Mouse (Mus musculus) T-cell, adult 2 months (primary cell): ENCODE measurements around the gene Slc25a19.

Source experiments
- DNase-seq: peaks from one replicate; pipeline ENCODE4 v3.0.0; 2022; ENCODE audit warnings: low spot score

Gene Slc25a19

DNA sequence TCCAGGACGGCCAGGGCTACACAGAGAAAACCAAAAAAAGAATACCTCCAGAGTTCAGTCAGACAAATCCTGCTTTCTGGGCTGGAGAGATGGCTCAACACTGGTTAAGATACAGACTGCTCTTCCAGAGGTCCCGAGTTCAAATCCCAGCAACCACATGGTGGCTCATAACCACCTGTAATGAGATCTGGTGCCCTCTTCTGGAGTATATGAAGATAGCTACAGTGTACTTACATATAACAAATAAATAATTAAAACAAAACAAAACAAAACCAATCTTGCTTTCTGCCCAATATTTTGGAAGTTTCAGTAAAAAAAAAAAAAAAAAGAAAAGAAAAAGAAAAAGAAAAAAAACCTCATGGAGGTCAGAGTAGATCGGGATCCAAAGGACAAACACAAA, 32.9 kb downstream of the Slc25a19 start:
- no peak for DNase-seq

- DNase-seq = no peak
Measured at GRCm38 (mm10) chr11:115590526-115591075, 37.5 kb downstream of the Slc25a19 start.

DNA sequence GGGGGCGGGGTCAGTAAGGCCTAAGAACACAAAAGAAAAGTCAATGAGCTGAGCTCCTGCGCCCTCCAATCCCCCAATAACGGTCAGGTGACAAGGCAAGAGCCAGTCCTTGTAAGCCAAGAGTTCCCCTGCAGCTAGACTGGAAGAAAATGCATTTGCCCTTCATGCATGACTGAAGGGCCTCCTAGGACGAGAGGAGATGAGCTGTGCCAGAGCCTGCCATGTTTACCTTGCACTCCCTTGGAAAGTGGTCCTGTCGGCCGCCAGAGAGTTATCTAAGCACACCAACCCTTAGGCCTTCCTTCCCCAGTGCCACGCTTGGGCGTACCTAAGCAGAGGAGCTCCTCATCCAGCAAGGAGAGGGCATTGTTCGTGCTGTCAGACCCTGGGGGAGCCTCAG, 40.1 kb downstream of the Slc25a19 start:
- DNase-seq = no peak

GRCm38 (mm10) chr11:115586403-115586802, 41.7 kb downstream of the Slc25a19 start:
- no peak for DNase-seq

DNA sequence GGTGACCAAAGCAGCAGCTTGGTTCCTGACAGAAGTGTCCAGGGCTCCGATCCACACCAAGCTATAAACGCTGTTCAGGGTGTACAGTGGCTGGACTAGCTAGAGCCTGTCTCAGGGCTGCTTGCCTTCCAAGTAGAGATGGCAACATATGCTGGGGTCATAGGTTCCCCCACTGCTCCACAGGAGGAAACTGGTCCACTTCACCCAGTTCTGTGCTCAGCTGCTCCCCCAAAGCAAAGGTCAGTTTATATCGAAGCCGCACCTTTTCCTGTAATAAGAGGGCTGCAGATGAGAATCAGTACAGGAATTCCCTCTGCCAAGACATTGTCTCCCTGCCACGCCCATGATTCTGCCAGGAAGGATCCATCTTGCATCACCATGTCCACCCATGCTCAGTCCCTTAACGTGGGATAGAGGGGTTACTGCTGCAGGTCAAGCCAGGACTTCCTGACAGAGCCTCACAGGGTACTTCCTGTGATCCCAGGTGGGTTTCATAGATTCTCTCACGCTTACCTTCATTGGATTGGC, 42.5 kb downstream of the Slc25a19 start:
- no peak for DNase-seq

- no peak for DNase-seq
Measured at GRCm38 (mm10) chr11:115584376-115585073, 43.6 kb downstream of the Slc25a19 start.

DNA sequence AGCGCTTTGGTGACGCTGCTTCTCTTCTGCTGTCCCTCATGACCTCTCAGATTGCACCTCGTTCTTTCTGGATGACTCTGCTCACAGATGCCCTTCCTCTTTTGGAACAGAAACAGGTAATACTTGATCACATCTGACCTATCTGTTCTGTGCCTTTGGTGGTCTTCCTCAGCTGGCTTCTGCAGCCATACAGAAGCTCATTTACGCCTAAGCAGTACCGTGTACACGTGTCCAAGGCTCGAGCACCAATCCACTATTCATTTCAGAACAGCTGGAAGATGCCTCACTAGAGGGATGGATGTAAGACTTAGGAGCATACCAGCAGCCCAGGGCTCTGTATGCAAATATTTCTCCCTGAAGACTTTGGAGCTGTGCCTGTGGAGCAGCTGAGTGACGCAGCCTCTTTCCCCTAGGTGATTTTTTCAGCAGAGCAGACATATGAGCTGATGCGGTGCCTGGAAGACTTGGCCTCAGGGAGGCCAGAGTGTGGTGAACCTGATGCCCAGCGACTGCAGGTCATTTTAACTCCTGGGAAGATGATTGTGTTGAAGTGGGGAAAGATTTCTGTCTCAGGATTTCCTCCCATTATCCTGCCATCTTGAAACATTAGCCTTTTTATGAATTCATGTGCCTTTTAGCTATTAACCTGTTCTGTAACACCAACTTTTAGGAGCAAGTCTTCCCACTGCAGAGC, 45.0 kb downstream of the Slc25a19 start:
- no peak for DNase-seq

- DNase-seq = no peak
Measured at GRCm38 (mm10) chr11:115579080-115579479, 49.0 kb downstream of the Slc25a19 start.

DNA sequence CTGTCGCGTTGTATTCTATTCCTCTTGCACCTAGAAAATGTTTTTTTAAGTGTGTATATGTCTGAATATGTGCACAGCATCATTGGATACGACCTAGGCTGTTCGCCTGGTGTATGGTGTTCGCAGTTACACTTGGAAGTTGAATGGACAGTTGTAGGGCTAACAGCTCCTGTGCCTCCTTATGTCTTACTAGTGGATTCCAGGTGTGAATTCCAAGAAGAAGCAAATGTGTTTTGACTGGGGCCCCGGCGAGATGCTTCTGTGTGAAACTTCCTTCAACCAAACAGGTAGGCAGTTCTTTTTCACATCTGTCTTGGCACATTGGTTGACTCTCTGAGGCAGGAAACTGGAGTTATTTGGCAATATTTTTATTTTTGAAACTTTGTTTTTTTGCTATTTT, 63.1 kb downstream of the Slc25a19 start:
- no peak for DNase-seq
